Comparison of ENCODE assay signal across 8 mouse cellular contexts in the genomic region with DNA sequence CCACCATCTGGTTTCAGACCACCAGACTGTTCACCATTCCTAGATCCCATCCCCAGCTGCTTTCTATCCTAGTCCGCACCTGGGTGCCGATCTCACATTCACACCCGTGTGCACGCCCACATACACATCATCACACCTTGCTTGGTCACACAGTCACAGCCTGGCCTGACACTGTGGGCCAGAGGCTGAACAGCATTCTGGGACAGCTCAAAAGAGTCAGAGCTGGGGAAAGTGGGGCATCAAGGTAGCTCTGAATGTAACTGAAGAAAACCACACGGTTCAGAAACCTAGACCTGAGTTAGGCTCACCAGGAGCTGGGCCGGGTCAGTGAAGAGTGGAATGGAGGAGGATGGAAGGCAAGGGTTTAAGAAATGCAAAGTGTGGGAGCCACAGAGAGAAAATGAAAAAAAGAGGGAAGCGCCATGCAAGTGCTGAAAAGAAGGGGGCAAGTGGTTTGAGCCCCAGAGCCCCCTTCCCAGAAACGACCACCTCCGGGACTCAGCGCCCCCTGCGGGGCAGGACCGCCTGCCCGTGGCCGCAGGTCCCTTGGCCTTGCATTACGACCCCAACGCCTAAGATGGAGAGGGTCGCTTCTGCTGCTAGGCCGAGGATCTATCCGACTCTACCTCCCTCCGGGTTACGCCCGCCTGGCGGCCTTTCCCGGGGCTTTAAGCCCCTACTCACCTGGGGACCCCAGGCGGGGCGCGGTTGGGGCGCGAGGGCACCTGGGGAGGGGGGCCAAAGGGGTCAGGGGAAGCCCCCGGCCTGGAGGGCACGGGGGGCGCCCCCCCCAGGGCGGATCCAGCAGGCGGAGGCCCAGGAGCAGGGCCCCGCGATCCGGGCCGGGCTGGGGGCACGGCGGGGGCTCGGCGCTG. TPM values are rescaled to one million over a fixed set of nuclear protein-coding genes. Genes with fewer than 3 reads are reported as not detected.
DNase-seq lines count a peak whose midpoint lies in the region; ATAC-seq and TF ChIP-seq lines count a peak whose summit lies in the region.

No protein-coding gene starts in this region.

- peak; percentile 33 for DNase-seq in cerebellum, adult 8-10 months
- no peak for DNase-seq in cerebellum, adult 11 months
- DNase-seq in retina, embryonic 14.5 days (ENCODE audit: low spot score) = peak; percentile 45
- DNase-seq in retina, postnatal 1 day = no peak
- peak; percentile 51 for DNase-seq in limb, embryonic 11.5 days (ENCODE audit: low spot score)
- DNase-seq in urinary bladder, postnatal 25 days (ENCODE audit: low spot score) = no peak
- no peak for DNase-seq in right cerebral cortex, postnatal 36 days (ENCODE audit: low spot score in 2 of 2)

- H3K27ac ChIP-seq in limb, embryonic 11.5 days (replicated peaks; ENCODE audit: low read depth, low read length) = peak overlapping the region; percentile 76
- H3K27ac ChIP-seq in small intestine, adult 2 months (ENCODE audit: insufficient read depth, low read depth, low read length) = no peak overlapping the region

- peak overlapping the region; percentile 85 for H3K4me3 ChIP-seq in limb, embryonic 11.5 days (ENCODE audit: low read depth, low read length)
- peak overlapping the region; percentile 38 for H3K4me3 ChIP-seq in small intestine, adult 2 months (ENCODE audit: low read depth, low read length)

- TF ChIP-seq CTCF in small intestine, adult 2 months (IDR thresholded peaks at IDR 0.05; ENCODE audit: extremely low read depth, insufficient read length, insufficient replicate concordance, low read depth, low read length) = no peak

- WGBS in limb, embryonic 11.5 days = 9% methylated on average over 31 of the region's 42 CpGs
- WGBS in small intestine, adult 2 months = 52% methylated on average over 42 of the region's 42 CpGs

- no peaks in the 10 kb centered on the region for H3K27me3 ChIP-seq in limb, embryonic 11.5 days (ENCODE audit: control insufficient read depth, insufficient read depth, low read length)
- no peaks in the 10 kb centered on the region for H3K27me3 ChIP-seq in small intestine, adult 2 months (ENCODE audit: control insufficient read depth, insufficient read depth, low read length)

- H3K9ac ChIP-seq in limb, embryonic 11.5 days (ENCODE audit: low read length) = peak overlapping the region; percentile 76

- peaks cover 10% of the 10 kb centered on the region for H3K36me3 ChIP-seq in limb, embryonic 11.5 days (ENCODE audit: control insufficient read depth, insufficient read depth, low read length)
- peaks cover 18% of the 10 kb centered on the region; the same call in 1 of the 2 replicates for H3K36me3 ChIP-seq in small intestine, adult 2 months (ENCODE audit: control insufficient read depth, insufficient read depth, low read length)

- H3K4me2 ChIP-seq in limb, embryonic 11.5 days (ENCODE audit: low read depth, severe bottlenecking) = peak overlapping the region; percentile 99

- no peak for ATAC-seq in limb, embryonic 11.5 days (ENCODE audit: insufficient number of reproducible peaks, low FRiP score, low TSS enrichment, low read depth)

- no peak for TF ChIP-seq POLR2A in small intestine, adult 2 months (IDR thresholded peaks at IDR 0.05; ENCODE audit: low read depth, low read length)

- no peaks in the 10 kb centered on the region for H3K9me3 ChIP-seq in limb, embryonic 11.5 days (ENCODE audit: control insufficient read depth, low read length)

- H3K4me1 ChIP-seq in limb, embryonic 11.5 days (ENCODE audit: control insufficient read depth, insufficient read depth, low read length) = peaks cover 43% of the 10 kb centered on the region
- H3K4me1 ChIP-seq in small intestine, adult 2 months (ENCODE audit: control insufficient read depth, insufficient read depth, insufficient read length, low read length) = peaks cover 2% of the 10 kb centered on the region; the same call in 1 of the 2 replicates

RNA-seq across cellular contexts. Expression of gene Swi5, which starts 23.8 kb away (rescaled TPM):
- 272 and 354 TPM in 2 replicates for polyA plus RNA-seq in limb, embryonic 11.5 days (2014; fragmentation: Nextera tagmentation; extraction: Ambion mirVana)
- polyA plus RNA-seq in small intestine, adult 2 months (2012; rRNA removed) = 44.8 and 65.3 TPM in 2 replicates

RNA-seq across cellular contexts. Expression of gene Golga2, which starts 24.5 kb away (rescaled TPM):
- 18.1 and 18.9 TPM in 2 replicates for polyA plus RNA-seq in limb, embryonic 11.5 days (2014; fragmentation: Nextera tagmentation; extraction: Ambion mirVana)
- polyA plus RNA-seq in small intestine, adult 2 months (2012; rRNA removed) = 21.7 and 37.4 TPM in 2 replicates

RNA-seq across cellular contexts. Expression of gene Ciz1, which starts 40.4 kb away (rescaled TPM):
- polyA plus RNA-seq in limb, embryonic 11.5 days (2014; fragmentation: Nextera tagmentation; extraction: Ambion mirVana) = 52.2 and 67.8 TPM in 2 replicates
- polyA plus RNA-seq in small intestine, adult 2 months (2012; rRNA removed) = 121 and 275 TPM in 2 replicates

RNA-seq across cellular contexts. Expression of gene Dnm1, which starts 41.5 kb away (rescaled TPM):
- 36.1 and 39.9 TPM in 2 replicates for polyA plus RNA-seq in limb, embryonic 11.5 days (2014; fragmentation: Nextera tagmentation; extraction: Ambion mirVana)
- 248 and 480 TPM in 2 replicates for polyA plus RNA-seq in small intestine, adult 2 months (2012; rRNA removed)

RNA-seq across cellular contexts. Expression of gene Uck1, which starts 51.7 kb away (rescaled TPM):
- polyA plus RNA-seq in limb, embryonic 11.5 days (2014; fragmentation: Nextera tagmentation; extraction: Ambion mirVana) = 58.6 and 61.5 TPM in 2 replicates
- 39.0 and 64.9 TPM in 2 replicates for polyA plus RNA-seq in small intestine, adult 2 months (2012; rRNA removed)

Comparison
In these comparisons a context has a peak if more than half of its experiments do, and no peak if none do; other contexts are left out.
1. DNase-seq: peak in cerebellum, adult 8-10 months (single experiment), retina, embryonic 14.5 days (single experiment) and limb, embryonic 11.5 days (single experiment); none in cerebellum, adult 11 months (single experiment), retina, postnatal 1 day (single experiment), urinary bladder, postnatal 25 days (single experiment) and right cerebral cortex, postnatal 36 days (0 of 2).